Mouse (Mus musculus) forebrain, embryonic 11.5 days (tissue): ENCODE measurements around the gene Dact1. TPM values are rescaled to one million over a fixed set of nuclear protein-coding genes. Genes with fewer than 3 reads are reported as not detected.

Experiments
- ATAC-seq: fragments of 200-750 bp; cut with Nextera tagmentation; replicated peaks from 2 replicates; pipeline ENCODE4 v1.8.0; 2017; ENCODE audit warnings: moderate TSS enrichment; ENCODE audit not compliant: low FRiP score
- DNase-seq: peaks from one replicate; pipeline ENCODE4 v3.0.0-alpha.2; 2017; ENCODE audit warnings: low spot score
- H3K27ac ChIP-seq: fragments of 300-500 bp; sonication (generic); 2 replicates; pipeline ENCODE4 v1.5.1; 2014; ENCODE audit warnings: low read depth, low read length
- H3K27me3 ChIP-seq: fragments of 300-500 bp; sonication (generic); 2 replicates; pipeline ENCODE4 v1.6.1; 2014; ENCODE audit warnings: mild to moderate bottlenecking, low read length, mixed read lengths; ENCODE audit not compliant: control insufficient read depth, insufficient read depth
- H3K36me3 ChIP-seq: fragments of 300-500 bp; sonication (generic); 2 replicates; pipeline ENCODE4 v1.6.1; 2014; ENCODE audit warnings: mild to moderate bottlenecking, low read length, moderate library complexity, mixed read lengths; ENCODE audit not compliant: control insufficient read depth, insufficient read depth
- H3K4me1 ChIP-seq: fragments of 300-500 bp; sonication (generic); replicated peaks from 2 replicates; pipeline ENCODE4 v1.6.1; 2014; ENCODE audit warnings: low read length, mixed read lengths; ENCODE audit not compliant: control insufficient read depth, insufficient read depth
- H3K4me2 ChIP-seq: fragments of 300-500 bp; sonication (generic); 2 replicates; pipeline ENCODE4 v1.6.1; 2014; ENCODE audit warnings: low read depth, mild to moderate bottlenecking, low read length, moderate library complexity, mixed read lengths; ENCODE audit not compliant: severe bottlenecking
- H3K4me3 ChIP-seq: fragments of 300-500 bp; sonication (generic); 2 replicates; pipeline ENCODE4 v1.5.1; 2014; ENCODE audit warnings: low read depth, low read length
- H3K9ac ChIP-seq: fragments of 300-500 bp; sonication (generic); 2 replicates; pipeline ENCODE4 v1.6.1; 2014; ENCODE audit warnings: low read length
- H3K9me3 ChIP-seq: fragments of 300-500 bp; sonication (generic); 2 replicates; pipeline ENCODE4 v1.6.1; 2016; ENCODE audit warnings: low read length, mixed read lengths; ENCODE audit not compliant: control insufficient read depth
- WGBS: fragments of 180-500 bp; shearing (Covaris S2); extraction: QIAGEN DNeasy Blood & Tissue Kit; methylation state at CpG from one replicate; pipeline ENCODE4 v1.1.7; 2014; 5-methylcytosine and 5-hydroxymethylcytosine counted together
- polyA plus RNA-seq: library from polyadenylated mRNA; unstranded; fragments of >200 nt; fragmentation: Nextera tagmentation; extraction: Ambion mirVana; gene quantifications from 2 replicates; pipeline ENCODE4 v1.2.1, GENCODE M21; 2014

Gene Dact1
- polyA plus RNA-seq, 1 experiment from 2014 or later: 11.0 TPM

- DNase-seq: no peak
- Histone ChIP-seq H3K27ac (no peak overlapping the region), H3K9me3 (peaks cover 6% of the 10 kb centered on the region; the same call in 1 of the 2 replicates), H3K4me2 (no peak overlapping the region), H3K36me3 (peaks cover 7% of the 10 kb centered on the region; the same call in 1 of the 2 replicates), H3K4me3 (no peak overlapping the region), H3K9ac (no peak overlapping the region), H3K4me1 (no peaks in the 10 kb centered on the region), H3K27me3 (no peaks in the 10 kb centered on the region)
- WGBS: 93% methylated on average over 4 of the region's 4 CpGs
- ATAC-seq: no peak
Measured at GRCm38 (mm10) chr12:71319536-71319935, 9.9 kb downstream of the Dact1 start.

- 69% methylated on average over 3 of the region's 3 CpGs for WGBS
- H3K36me3 ChIP-seq: no peaks in the 10 kb centered on the region
- ATAC-seq (no peak), DNase-seq (no peak)
- H3K4me3 ChIP-seq: no peak overlapping the region
- H3K9ac ChIP-seq: no peak overlapping the region
- H3K9me3 ChIP-seq: no peaks in the 10 kb centered on the region
- no peaks in the 10 kb centered on the region for H3K27me3 ChIP-seq
- no peak overlapping the region for H3K4me2 ChIP-seq
- 0 out of 2 replicates have a peak, but pooled peaks cover 3% of the 10 kb centered on the region for H3K4me1 ChIP-seq
- H3K27ac ChIP-seq: no peak overlapping the region
Measured at GRCm38 (mm10) chr12:71332646-71333045, 23.0 kb downstream of the Dact1 start.

DNA sequence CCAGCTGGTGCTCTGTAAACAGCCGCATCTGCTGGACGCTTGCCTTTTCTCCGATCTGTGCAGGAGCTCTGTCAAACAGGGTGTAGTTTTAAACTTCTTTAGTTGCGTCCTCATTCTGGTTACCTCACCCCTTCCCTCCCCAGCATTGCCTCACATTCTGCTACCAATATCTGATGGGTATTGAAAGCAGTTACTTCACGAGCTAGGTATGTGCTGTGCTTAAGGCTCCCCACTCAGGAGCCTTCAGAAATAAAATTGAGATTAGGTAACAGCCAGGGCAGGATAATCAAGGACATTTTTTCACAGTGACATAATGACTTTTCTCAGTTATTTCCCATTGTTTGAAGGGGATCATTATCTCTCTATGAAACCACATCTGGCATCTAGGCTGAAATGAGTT lies 23.9 kb downstream of the Dact1 start:
- H3K4me3 ChIP-seq: no peak overlapping the region
- no peaks in the 10 kb centered on the region for H3K36me3 ChIP-seq
- H3K9me3 ChIP-seq: no peaks in the 10 kb centered on the region
- no peak overlapping the region for H3K9ac ChIP-seq
- DNase-seq (no peak), ATAC-seq (no peak)
- 0 out of 2 replicates have a peak, but pooled peaks cover 3% of the 10 kb centered on the region for H3K4me1 ChIP-seq
- H3K27ac ChIP-seq: no peak overlapping the region
- H3K4me2 ChIP-seq: no peak overlapping the region
- no peaks in the 10 kb centered on the region for H3K27me3 ChIP-seq
- 50% methylated on average over 5 of the region's 5 CpGs for WGBS

- no peak overlapping the region for H3K9ac ChIP-seq
- H3K4me2 ChIP-seq: no peak overlapping the region
- ATAC-seq (no peak), DNase-seq (no peak)
- H3K27me3 ChIP-seq: no peaks in the 10 kb centered on the region
- no peak overlapping the region for H3K4me3 ChIP-seq
- H3K27ac ChIP-seq: no peak overlapping the region
- 74% methylated on average over 11 of the region's 11 CpGs for WGBS
- H3K9me3 ChIP-seq: no peaks in the 10 kb centered on the region
- H3K36me3 ChIP-seq: no peaks in the 10 kb centered on the region
- 0 out of 2 replicates have a peak, but pooled peaks cover 3% of the 10 kb centered on the region for H3K4me1 ChIP-seq
Measured at GRCm38 (mm10) chr12:71337025-71337582, 27.4 kb downstream of the Dact1 start.

DNA sequence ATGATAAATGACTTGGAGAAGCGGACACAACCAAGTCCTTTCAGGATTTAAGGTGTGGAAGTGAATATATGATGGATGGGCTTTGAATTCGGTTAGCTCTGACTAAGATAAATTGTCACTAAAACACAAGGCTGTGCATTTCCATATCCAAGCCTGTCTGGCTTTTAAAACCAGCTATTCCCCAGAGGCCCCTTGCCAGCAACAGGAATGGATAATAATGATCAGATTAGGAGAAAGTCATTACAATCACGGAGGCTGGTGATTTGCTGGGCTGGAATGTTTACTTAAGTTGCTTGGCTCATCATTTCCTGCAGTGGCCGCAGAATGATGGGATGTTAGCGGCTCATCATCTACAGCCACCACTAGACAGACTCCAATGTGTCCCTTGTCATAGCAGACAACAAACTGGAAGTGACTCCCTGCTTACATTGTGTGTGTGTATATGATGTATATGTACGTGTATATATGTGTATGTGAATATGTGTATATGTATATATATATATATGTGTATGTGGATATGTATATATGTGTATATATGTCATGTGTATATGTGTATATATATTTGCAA lies 28.3 kb downstream of the Dact1 start:
- no peak overlapping the region for H3K4me2 ChIP-seq
- H3K4me1 ChIP-seq: 0 out of 2 replicates have a peak, but pooled peaks cover 3% of the 10 kb centered on the region
- H3K27me3 ChIP-seq: no peaks in the 10 kb centered on the region
- DNase-seq: no peak
- H3K9ac ChIP-seq: no peak overlapping the region
- H3K36me3 ChIP-seq: no peaks in the 10 kb centered on the region
- H3K9me3 ChIP-seq: no peaks in the 10 kb centered on the region
- no peak for ATAC-seq
- no peak overlapping the region for H3K4me3 ChIP-seq
- WGBS: 78% methylated on average over 6 of the region's 6 CpGs
- no peak overlapping the region for H3K27ac ChIP-seq

- no peaks in the 10 kb centered on the region for H3K9me3 ChIP-seq
- DNase-seq (no peak), ATAC-seq (no peak)
- no peak overlapping the region for H3K27ac ChIP-seq
- H3K36me3 ChIP-seq: no peaks in the 10 kb centered on the region
- no peak overlapping the region for H3K9ac ChIP-seq
- no peaks in the 10 kb centered on the region for H3K4me1 ChIP-seq
- H3K27me3 ChIP-seq: no peaks in the 10 kb centered on the region
- 80% methylated on average over 16 of the region's 16 CpGs for WGBS
- H3K4me3 ChIP-seq: no peak overlapping the region
- no peak overlapping the region for H3K4me2 ChIP-seq
Measured at GRCm38 (mm10) chr12:71339142-71339848, 29.6 kb downstream of the Dact1 start.

DNA sequence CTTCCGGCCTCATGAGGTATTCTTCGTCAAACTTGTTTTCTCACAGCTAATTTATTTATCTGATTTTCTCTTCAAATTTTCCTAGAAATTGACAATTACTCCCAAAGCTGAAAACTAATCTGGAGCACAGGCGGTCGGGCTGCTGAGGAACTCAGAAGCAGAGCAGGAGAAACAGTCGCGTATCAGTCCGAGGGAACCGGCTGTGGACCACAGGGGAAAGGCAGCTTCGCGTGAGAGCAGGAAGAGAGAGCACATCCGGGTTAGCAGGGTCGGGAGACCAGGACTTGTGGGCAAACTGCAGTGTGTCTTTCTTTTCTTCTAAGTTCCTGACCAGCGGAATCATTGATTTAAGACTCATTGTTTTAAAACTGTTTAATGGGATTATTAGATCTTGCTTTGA lies 32.7 kb downstream of the Dact1 start:
- no peak for DNase-seq
- Histone ChIP-seq H3K27ac (no peak overlapping the region), H3K36me3 (no peaks in the 10 kb centered on the region), H3K9me3 (no peaks in the 10 kb centered on the region), H3K27me3 (no peaks in the 10 kb centered on the region), H3K9ac (no peak overlapping the region), H3K4me3 (no peak overlapping the region), H3K4me2 (no peak overlapping the region), H3K4me1 (no peaks in the 10 kb centered on the region)
- 52% methylated on average over 13 of the region's 13 CpGs for WGBS
- no peak for ATAC-seq

- no peak overlapping the region for H3K4me2 ChIP-seq
- H3K4me1 ChIP-seq: no peaks in the 10 kb centered on the region
- no peak overlapping the region for H3K4me3 ChIP-seq
- H3K36me3 ChIP-seq: no peaks in the 10 kb centered on the region
- 73% methylated on average over 7 of the region's 7 CpGs for WGBS
- DNase-seq (no peak), ATAC-seq (no peak)
- H3K9me3 ChIP-seq: no peaks in the 10 kb centered on the region
- H3K9ac ChIP-seq: no peak overlapping the region
- H3K27ac ChIP-seq: no peak overlapping the region
- H3K27me3 ChIP-seq: no peaks in the 10 kb centered on the region
Measured at GRCm38 (mm10) chr12:71345471-71345870, 35.8 kb downstream of the Dact1 start.
